Mouse (Mus musculus) central nervous system, embryonic 11.5 days (tissue): ENCODE measurements around the gene Adgb. TPM values are rescaled to one million over a fixed set of nuclear protein-coding genes. Genes with fewer than 3 reads are reported as not detected.

ENCODE experiments used
- polyA plus RNA-seq: library from polyadenylated mRNA; depleted of rRNA; stranded (reverse); fragments of >200 nt; gene quantifications from 2 replicates; pipeline ENCODE4 v1.2.3, GENCODE M21; 2012; rRNA removed

Adgb gene
- polyA plus RNA-seq: 0.32 and 0.38 TPM in 2 replicates

GRCm38 (mm10) chr10:10471961-10472610, at the start of gene Adgb:
Gene Adgb, minus strand, starts transcription at chr10:10472326.

Other genes starting within 250 kb of the Adgb start
- 3.6 and 7.2 TPM in 2 replicates for gene Rab32, start 85.9 kb upstream of the Adgb start, polyA plus RNA-seq
- not detected in 2 replicates for gene Gm10944, start 209.0 kb upstream of the Adgb start, polyA plus RNA-seq